Mouse (Mus musculus) cortical plate, adult 2 months (tissue): ENCODE measurements around the gene Mrpl27.

ENCODE experiments used
- CTCF ChIP-seq: fragments of 200-500 bp; IDR thresholded peaks from 2 replicates; pipeline ENCODE4 v1.5.1; 2011; ENCODE audit warnings: mild to moderate bottlenecking, control low read depth, low read length; ENCODE audit not compliant: insufficient read depth; ENCODE audit errors: extremely low read depth
- POLR2A ChIP-seq: fragments of 200-500 bp; IDR thresholded peaks from 2 replicates; pipeline ENCODE4 v1.6.1; 2011; ENCODE audit warnings: mild to moderate bottlenecking, low read length, control low read depth; ENCODE audit not compliant: insufficient read depth; ENCODE audit errors: extremely low read depth

GRCm38 (mm10) chr11:94704020-94704419, 50.5 kb downstream of the Mrpl27 start:
- TF ChIP-seq CTCF: no peak
- TF ChIP-seq POLR2A: no peak
